13 mouse cellular contexts compared by ENCODE assay signal in genomic region chr11:87735691-87736090, GRCm38 (mm10). TPM values are rescaled to one million over a fixed set of nuclear protein-coding genes. Genes with fewer than 3 reads are reported as not detected.
A peak's percentile ranks its signal among the peaks of the same experiment; 100 is the strongest.
DNase-seq lines count a peak whose midpoint lies in the region; ATAC-seq and TF ChIP-seq lines count a peak whose summit lies in the region.
"Had no signal": no experiment of that assay in that cellular context is flagged by ENCODE, and none has a peak within 500 bp of the region (broad histone marks: within the 10 kb centered on the region; RNA-seq: fewer than 3 reads in every experiment).

No protein-coding gene starts in this region.

- peak overlapping the region in 1 of 2 experiments; percentile 70; a peak in 1 of 4 replicates for H3K27ac ChIP-seq in heart, embryonic 14.5 days (replicated peaks in 1 of 2; ENCODE audit: control insufficient read depth in 1 of 2, insufficient read depth in 1 of 2, low read depth in 2 of 2, low read length in 2 of 2)
- peak overlapping the region; percentile 88; the same call in 1 of the 2 replicates for H3K27ac ChIP-seq in midbrain, embryonic 10.5 days (replicated peaks)
- no peak overlapping the region for H3K27ac ChIP-seq in midbrain, embryonic 16.5 days (ENCODE audit: low read length)
- H3K27ac ChIP-seq in embryonic fibroblast, embryonic 13.5 days (ENCODE audit: insufficient read depth, low read length) = peak overlapping the region; percentile 96; the same call in 1 of the 2 replicates
- H3K27ac ChIP-seq in liver, embryonic 16.5 days (ENCODE audit: low read length) = peak overlapping the region; percentile 95

- no peaks in the 10 kb centered on the region for H3K27me3 ChIP-seq in heart, embryonic 14.5 days (ENCODE audit: control insufficient read depth, insufficient read depth, low read length)
- H3K27me3 ChIP-seq in midbrain, embryonic 10.5 days (ENCODE audit: low read depth, poor library complexity, severe bottlenecking) = peaks cover 35% of the 10 kb centered on the region
- no peaks in the 10 kb centered on the region for H3K27me3 ChIP-seq in midbrain, embryonic 16.5 days (ENCODE audit: control insufficient read depth, insufficient read depth, low read depth, low read length)
- H3K27me3 ChIP-seq in liver, embryonic 16.5 days (ENCODE audit: control insufficient read depth, insufficient read depth, low read depth, low read length) = no peaks in the 10 kb centered on the region
- H3K27me3 ChIP-seq: limb, embryonic 13.5 days had no signal

- no peaks in the 10 kb centered on the region for H3K9me3 ChIP-seq in heart, embryonic 14.5 days (ENCODE audit: control insufficient read depth, low read length)
- H3K9me3 ChIP-seq in midbrain, embryonic 10.5 days (replicated peaks) = no peaks in the 10 kb centered on the region
- H3K9me3 ChIP-seq in midbrain, embryonic 16.5 days (replicated peaks; ENCODE audit: control insufficient read depth, low read length, poor library complexity, severe bottlenecking) = no peaks in the 10 kb centered on the region
- H3K9me3 ChIP-seq in liver, embryonic 16.5 days (replicated peaks; ENCODE audit: control insufficient read depth, low read length) = no peaks in the 10 kb centered on the region
- H3K9me3 ChIP-seq: limb, embryonic 13.5 days had no signal

- intact Hi-C loops in heart, postnatal 25 days (cut with DNase I) = no loop called here

- TF ChIP-seq POLR2A in embryonic fibroblast, embryonic 13.5 days (IDR thresholded peaks at IDR 0.05; ENCODE audit: low read depth, low read length) = no peak

- WGBS in heart, embryonic 14.5 days = 62% methylated on average over 6 of the region's 6 CpGs
- 85% methylated on average over 6 of the region's 6 CpGs for WGBS in midbrain, embryonic 10.5 days
- WGBS in midbrain, embryonic 16.5 days = 86% methylated on average over 6 of the region's 6 CpGs
- 37% methylated on average over 6 of the region's 6 CpGs for WGBS in liver, embryonic 16.5 days (ENCODE audit: insufficient replicate concordance)

- peaks cover 16% of the 10 kb centered on the region for H3K36me3 ChIP-seq in heart, embryonic 14.5 days (ENCODE audit: control insufficient read depth, insufficient read depth, low read length)
- peaks cover 15% of the 10 kb centered on the region for H3K36me3 ChIP-seq in midbrain, embryonic 10.5 days
- 0 out of 2 replicates have a peak, but pooled peaks cover 5% of the 10 kb centered on the region for H3K36me3 ChIP-seq in midbrain, embryonic 16.5 days (ENCODE audit: control insufficient read depth, insufficient read depth, low read length)
- peaks cover 19% of the 10 kb centered on the region for H3K36me3 ChIP-seq in liver, embryonic 16.5 days (ENCODE audit: control insufficient read depth, insufficient read depth)

- ATAC-seq in heart, embryonic 14.5 days (ENCODE audit: insufficient number of reproducible peaks, insufficient read depth, low FRiP score, low read depth) = no peak
- no peak for ATAC-seq in midbrain, embryonic 16.5 days
- ATAC-seq in liver, embryonic 16.5 days (ENCODE audit: low read depth) = no peak

- H3K4me3 ChIP-seq in heart, embryonic 14.5 days (ENCODE audit: control insufficient read depth in 1 of 2, insufficient read depth in 1 of 2, low read depth in 1 of 2, low read length in 2 of 2) = no peak overlapping the region
- no peak overlapping the region for H3K4me3 ChIP-seq in midbrain, embryonic 10.5 days
- no peak overlapping the region for H3K4me3 ChIP-seq in midbrain, embryonic 16.5 days (ENCODE audit: low read depth, low read length)
- H3K4me3 ChIP-seq in embryonic fibroblast, embryonic 13.5 days (ENCODE audit: insufficient read depth, low read length) = no peak overlapping the region
- H3K4me3 ChIP-seq in liver, embryonic 16.5 days (ENCODE audit: low read depth, low read length) = no peak overlapping the region

- peak overlapping the region; percentile 98; the same call in 1 of the 2 replicates for H3K4me2 ChIP-seq in heart, embryonic 14.5 days (ENCODE audit: low read length)
- H3K4me2 ChIP-seq in midbrain, embryonic 16.5 days (ENCODE audit: low read length) = no peak overlapping the region
- H3K4me2 ChIP-seq in liver, embryonic 16.5 days (ENCODE audit: low read depth, low read length) = peak overlapping the region; percentile 98; the same call in 1 of the 2 replicates

- DNase-seq in heart, postnatal 25 days (ENCODE audit: low spot score) = no peak
- no peak for DNase-seq in midbrain, embryonic 10.5 days (ENCODE audit: low spot score)
- DNase-seq in urinary bladder, adult 2 months (ENCODE audit: low spot score) = no peak
- no peak for DNase-seq in kidney, postnatal 14 days
- DNase-seq: adrenal gland, postnatal 25 days; cerebellum, adult 11-12 months; kidney, adult 9 months; thymus, postnatal 4 days had no signal

- no peak for TF ChIP-seq CTCF in embryonic fibroblast, embryonic 13.5 days (IDR thresholded peaks at IDR 0.05; ENCODE audit: borderline replicate concordance, insufficient read depth, low read length)

- peaks cover 7 to 14% of the 10 kb centered on the region in 2 experiments for H3K4me1 ChIP-seq in heart, embryonic 14.5 days (ENCODE audit: control insufficient read depth in 2 of 2, insufficient read depth in 2 of 2, low read length in 2 of 2)
- H3K4me1 ChIP-seq in midbrain, embryonic 10.5 days = peaks cover 44% of the 10 kb centered on the region
- peaks cover 5% of the 10 kb centered on the region for H3K4me1 ChIP-seq in midbrain, embryonic 16.5 days (ENCODE audit: control insufficient read depth, insufficient read depth, low read length)
- H3K4me1 ChIP-seq in embryonic fibroblast, embryonic 13.5 days (ENCODE audit: control insufficient read depth, insufficient read depth, low read length) = no peaks in the 10 kb centered on the region; the same call in 1 of the 2 replicates
- H3K4me1 ChIP-seq in liver, embryonic 16.5 days (ENCODE audit: control insufficient read depth, low read depth, low read length) = peaks cover 61% of the 10 kb centered on the region

- no peak overlapping the region for H3K9ac ChIP-seq in heart, embryonic 14.5 days (ENCODE audit: low read length)
- H3K9ac ChIP-seq in midbrain, embryonic 16.5 days (ENCODE audit: low read depth, low read length) = no peak overlapping the region
- H3K9ac ChIP-seq in liver, embryonic 16.5 days (ENCODE audit: low read depth, low read length) = peak overlapping the region; percentile 63

RNA-seq across cellular contexts. Expression of gene Supt4a, which starts 1.7 kb away (rescaled TPM):
- polyA plus RNA-seq in heart, embryonic 14.5 days (2014; fragmentation: Nextera tagmentation; extraction: Ambion mirVana) = 116 and 124 TPM in 2 replicates
- 10 to 100 TPM; 42.9 to 46.7 TPM for total RNA-seq in heart, postnatal 25 days (2021)
- 157 and 171 TPM in 2 replicates for polyA plus RNA-seq in midbrain, embryonic 10.5 days (2016; fragmentation: Nextera tagmentation; extraction: Ambion mirVana)
- polyA plus RNA-seq in midbrain, embryonic 16.5 days (2015; fragmentation: Nextera tagmentation; extraction: Ambion mirVana) = 127 TPM in 2 replicates
- 56.1 and 58.3 TPM in 2 replicates for polyA plus RNA-seq in embryonic fibroblast, embryonic 13.5 days (2011; ENCODE audit: insufficient read length, low read depth, missing spikeins)
- 180 and 196 TPM in 2 replicates for polyA plus RNA-seq in liver, embryonic 16.5 days (2015; fragmentation: Nextera tagmentation; extraction: Ambion mirVana)
- 94.2 and 98.4 TPM in 2 replicates for polyA plus RNA-seq in urinary bladder, adult 2 months (2012; rRNA removed)

RNA-seq across cellular contexts. Expression of gene Tspoap1, which starts 24.6 kb away (rescaled TPM):
- polyA plus RNA-seq in heart, embryonic 14.5 days (2014; fragmentation: Nextera tagmentation; extraction: Ambion mirVana) = 0.09 and 0.26 TPM in 2 replicates
- under 1 TPM; 0.14 to 0.42 TPM for total RNA-seq in heart, postnatal 25 days (2021)
- 8.2 and 14.7 TPM in 2 replicates for polyA plus RNA-seq in midbrain, embryonic 10.5 days (2016; fragmentation: Nextera tagmentation; extraction: Ambion mirVana)
- 62.6 and 68.5 TPM in 2 replicates for polyA plus RNA-seq in midbrain, embryonic 16.5 days (2015; fragmentation: Nextera tagmentation; extraction: Ambion mirVana)
- 1.2 TPM in 2 replicates for polyA plus RNA-seq in embryonic fibroblast, embryonic 13.5 days (2011; ENCODE audit: insufficient read length, low read depth, missing spikeins)
- 1.7 and 2.7 TPM in 2 replicates for polyA plus RNA-seq in liver, embryonic 16.5 days (2015; fragmentation: Nextera tagmentation; extraction: Ambion mirVana)
- 9.7 and 11.4 TPM in 2 replicates for polyA plus RNA-seq in urinary bladder, adult 2 months (2012; rRNA removed)

RNA-seq across cellular contexts. Expression of gene Mpo, which starts 57.7 kb away (rescaled TPM):
- 0.09 and 1.00 TPM in 2 replicates for polyA plus RNA-seq in heart, embryonic 14.5 days (2014; fragmentation: Nextera tagmentation; extraction: Ambion mirVana)
- total RNA-seq in heart, postnatal 25 days (2021) = not detected
- 2.5 and 2.7 TPM in 2 replicates for polyA plus RNA-seq in midbrain, embryonic 10.5 days (2016; fragmentation: Nextera tagmentation; extraction: Ambion mirVana)
- polyA plus RNA-seq in midbrain, embryonic 16.5 days (2015; fragmentation: Nextera tagmentation; extraction: Ambion mirVana) = 0.08 and 0.22 TPM in 2 replicates
- not detected in 2 replicates for polyA plus RNA-seq in embryonic fibroblast, embryonic 13.5 days (2011; ENCODE audit: insufficient read length, low read depth, missing spikeins)
- 420 and 425 TPM in 2 replicates for polyA plus RNA-seq in liver, embryonic 16.5 days (2015; fragmentation: Nextera tagmentation; extraction: Ambion mirVana)
- 0.46 and 1.1 TPM in 2 replicates for polyA plus RNA-seq in urinary bladder, adult 2 months (2012; rRNA removed)
- total RNA-seq: adrenal gland, postnatal 25 days had no signal

Comparison
In these comparisons a context has a peak if more than half of its experiments do, and no peak if none do; other contexts are left out.
1. RNA of gene Mpo, which starts 57.7 kb away (polyA plus RNA-seq): 420 to 425 TPM in liver, embryonic 16.5 days; 2.5 to 2.7 TPM in midbrain, embryonic 10.5 days, 0.46 to 1.1 TPM in urinary bladder, adult 2 months, 0.09 to 1.00 TPM in heart, embryonic 14.5 days, 0.08 to 0.22 TPM in midbrain, embryonic 16.5 days and not detected in embryonic fibroblast, embryonic 13.5 days; every median in the first group is over 100 times any median in the second.